Mouse (Mus musculus) liver, embryonic 11.5 days (tissue): Measurements from ENCODE around the gene Dnal1. TPM values are rescaled to one million over a fixed set of nuclear protein-coding genes. Genes with fewer than 3 reads are reported as not detected.

Experiments
- ATAC-seq: fragments of 200-750 bp; cut with Nextera tagmentation; replicated peaks from 2 replicates; pipeline ENCODE4 v1.8.0; 2017; ENCODE audit warnings: moderate number of reproducible peaks, mild to moderate bottlenecking, moderate TSS enrichment, moderate library complexity; ENCODE audit not compliant: low FRiP score
- DNase-seq: peaks from one replicate; pipeline ENCODE4 v3.0.0-alpha.2; 2017; ENCODE audit warnings: low spot score
- H3K27ac ChIP-seq: fragments of 300-500 bp; sonication (generic); 2 replicates; pipeline ENCODE4 v1.5.1; 2014; ENCODE audit warnings: mild to moderate bottlenecking, low read depth, low read length, control low read depth
- H3K27me3 ChIP-seq: fragments of 300-500 bp; sonication (generic); replicated peaks from 2 replicates; pipeline ENCODE4 v1.6.1; 2014; ENCODE audit warnings: low read length, mixed read lengths; ENCODE audit not compliant: control insufficient read depth, insufficient read depth
- H3K36me3 ChIP-seq: fragments of 300-500 bp; sonication (generic); 2 replicates; pipeline ENCODE4 v1.6.1; 2014; ENCODE audit warnings: mild to moderate bottlenecking, low read length, moderate library complexity, mixed read lengths; ENCODE audit not compliant: control insufficient read depth, insufficient read depth
- H3K4me1 ChIP-seq: fragments of 300-500 bp; sonication (generic); replicated peaks from 2 replicates; pipeline ENCODE4 v1.6.1; 2014; ENCODE audit warnings: low read length, mixed read lengths; ENCODE audit not compliant: control insufficient read depth, insufficient read depth
- H3K4me2 ChIP-seq: fragments of 300-500 bp; sonication (generic); 2 replicates; pipeline ENCODE4 v1.6.1; 2014; ENCODE audit warnings: mild to moderate bottlenecking, control low read depth, moderate library complexity
- H3K4me3 ChIP-seq: fragments of 300-500 bp; sonication (generic); 2 replicates; pipeline ENCODE4 v1.5.1; 2014; ENCODE audit warnings: low read depth, low read length, control low read depth
- H3K9ac ChIP-seq: fragments of 300-500 bp; sonication (generic); 2 replicates; pipeline ENCODE4 v1.6.1; 2014; ENCODE audit warnings: low read depth, low read length, control low read depth
- H3K9me3 ChIP-seq: fragments of 300-500 bp; sonication (generic); 2 replicates; pipeline ENCODE4 v1.6.1; 2016; ENCODE audit warnings: low read length, inconsistent platforms, mixed read lengths; ENCODE audit not compliant: control insufficient read depth
- WGBS: fragments of 180-500 bp; shearing (Covaris S2); extraction: QIAGEN DNeasy Blood & Tissue Kit; methylation state at CpG from one replicate; pipeline ENCODE4 v1.1.7; 2014; 5-methylcytosine and 5-hydroxymethylcytosine counted together
- polyA plus RNA-seq: library from polyadenylated mRNA; unstranded; fragments of >200 nt; fragmentation: Nextera tagmentation; extraction: Ambion mirVana; gene quantifications from 2 replicates; pipeline ENCODE4 v1.2.1, GENCODE M21; 2014

Dnal1 gene
- polyA plus RNA-seq, 1 experiment from 2014 or later, result 2.3 TPM

DNA sequence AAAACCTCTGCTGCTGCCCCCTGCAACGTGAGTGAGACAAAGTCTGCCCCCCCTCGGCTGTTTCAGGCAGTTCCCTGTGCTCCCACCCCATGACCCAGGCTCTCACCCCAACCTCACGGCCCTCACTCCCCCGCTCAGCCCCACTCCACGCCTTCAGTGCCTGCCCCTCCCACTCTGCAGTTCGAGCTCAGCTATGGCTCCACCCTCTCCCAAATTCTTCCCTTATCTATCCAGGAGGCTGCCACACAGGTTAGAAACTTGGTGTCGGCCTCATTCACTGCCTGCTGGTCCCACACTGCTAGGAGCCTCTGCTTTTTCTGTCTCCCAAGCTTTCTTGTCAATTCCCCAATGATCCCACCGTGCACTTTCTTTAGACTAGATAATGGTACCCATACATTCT, 47.0 kb downstream of the Dnal1 start:
- Histone ChIP-seq H3K9ac (no peak overlapping the region), H3K4me3 (no peak overlapping the region), H3K27me3 (no peaks in the 10 kb centered on the region), H3K4me1 (peaks cover 16% of the 10 kb centered on the region), H3K4me2 (no peak overlapping the region; the same call in 1 of the 2 replicates), H3K27ac (peak overlapping the region; percentile 58), H3K36me3 (peaks cover 49% of the 10 kb centered on the region), H3K9me3 (no peaks in the 10 kb centered on the region)
- DNase-seq (no peak), ATAC-seq (peak; percentile 75)
- 39% methylated on average over 8 of the region's 8 CpGs for WGBS

DNA sequence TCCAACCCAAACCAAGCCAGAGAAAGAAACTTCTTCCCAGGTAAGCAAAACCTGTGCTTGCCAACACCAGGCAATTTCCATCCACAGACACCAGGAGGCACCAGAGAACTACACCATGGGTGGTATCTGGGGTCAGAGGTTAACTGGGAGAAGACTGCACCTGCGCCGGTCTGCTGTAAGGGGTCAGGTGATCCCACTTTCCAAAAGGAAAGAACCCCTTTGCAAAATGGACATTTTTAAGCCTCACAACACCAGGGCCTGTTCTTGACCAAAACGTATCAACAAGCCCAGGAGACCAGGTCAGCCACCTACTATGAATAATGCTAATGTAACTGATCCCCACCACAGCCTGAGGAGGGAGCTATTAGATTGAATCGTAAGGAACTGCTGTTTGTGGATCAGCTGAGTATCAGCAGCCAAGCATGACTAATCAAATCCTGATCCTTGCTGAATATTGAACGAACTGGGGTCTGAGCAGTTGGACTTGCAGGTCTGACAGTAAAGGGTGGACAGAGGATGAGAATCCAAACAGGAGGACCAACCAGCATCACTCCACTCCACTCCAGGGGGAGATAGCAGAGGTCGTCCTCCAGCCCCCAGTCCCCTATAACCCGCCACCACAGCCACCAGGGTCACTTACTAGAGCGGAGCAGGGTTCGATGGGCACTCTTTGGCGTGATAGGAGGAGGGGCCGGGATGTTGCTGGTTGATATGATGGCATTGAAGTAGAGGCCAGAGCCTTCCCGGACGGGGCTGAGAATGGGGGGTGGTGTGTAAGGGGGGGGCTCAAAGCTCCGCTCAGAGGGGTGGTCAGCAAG, 47.7 kb downstream of the Dnal1 start:
- DNase-seq (peak; percentile 43), ATAC-seq (peak; percentile 57)
- no peak overlapping the region for H3K4me2 ChIP-seq
- H3K36me3 ChIP-seq, result peaks cover 45% of the 10 kb centered on the region
- WGBS, result 81% methylated on average over 14 of the region's 14 CpGs
- no peaks in the 10 kb centered on the region for H3K27me3 ChIP-seq
- peak overlapping the region; percentile 58 for H3K27ac ChIP-seq
- no peak overlapping the region for H3K9ac ChIP-seq
- H3K4me1 ChIP-seq, result peaks cover 17% of the 10 kb centered on the region
- no peaks in the 10 kb centered on the region for H3K9me3 ChIP-seq
- no peak overlapping the region for H3K4me3 ChIP-seq

DNA sequence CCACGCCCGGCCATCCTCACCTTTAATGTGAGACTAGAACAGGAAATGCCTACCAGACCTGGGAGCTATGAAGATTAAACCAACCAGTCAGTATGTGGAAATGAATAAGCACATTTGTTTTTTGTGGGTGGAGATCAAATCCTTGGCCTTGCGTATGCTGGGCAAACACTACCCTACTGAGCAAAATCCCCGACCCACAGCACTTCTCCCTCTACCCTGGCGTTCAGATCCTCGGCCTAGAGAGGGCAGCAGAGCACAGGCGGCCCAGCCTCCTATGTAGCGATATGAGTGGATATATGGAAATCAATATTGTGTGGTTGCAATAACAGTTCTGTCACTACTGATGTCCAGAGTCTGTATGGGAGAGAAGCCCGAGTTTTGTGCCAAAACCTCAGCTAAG, 49.0 kb downstream of the Dnal1 start:
- Histone ChIP-seq H3K9me3 (no peaks in the 10 kb centered on the region), H3K4me2 (no peak overlapping the region), H3K27ac (no peak overlapping the region), H3K9ac (no peak overlapping the region), H3K4me3 (no peak overlapping the region), H3K27me3 (no peaks in the 10 kb centered on the region), H3K4me1 (peaks cover 19% of the 10 kb centered on the region), H3K36me3 (peaks cover 43% of the 10 kb centered on the region)
- DNase-seq (no peak), ATAC-seq (no peak)
- 85% methylated on average over 9 of the region's 9 CpGs for WGBS

DNA sequence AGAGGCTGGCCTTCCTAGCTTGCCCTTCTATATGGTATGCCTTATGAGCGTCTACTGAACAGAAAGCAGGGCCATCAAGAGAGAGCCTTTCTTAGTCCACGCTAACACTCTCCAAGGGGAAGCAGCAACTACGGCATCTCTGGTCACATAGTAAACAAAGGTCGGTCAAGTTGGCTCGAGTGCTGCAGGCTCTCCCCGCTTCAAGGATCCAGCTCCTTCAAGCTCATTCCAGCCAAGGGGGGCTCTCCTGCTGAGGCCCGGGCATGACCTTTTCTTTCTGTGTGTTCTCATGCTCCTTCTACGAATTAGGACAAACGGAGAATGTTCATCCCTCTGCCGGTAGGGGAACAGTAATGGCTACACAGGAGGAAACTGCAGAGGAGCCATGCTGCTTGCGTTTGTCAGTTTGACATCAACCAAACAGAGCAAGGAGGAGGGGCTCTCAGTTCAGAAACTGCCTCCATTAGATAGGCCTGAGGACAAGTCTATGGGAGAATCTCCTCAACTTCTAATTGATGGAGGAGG, 49.5 kb downstream of the Dnal1 start:
- ATAC-seq (no peak), DNase-seq (no peak)
- H3K4me3 ChIP-seq, result no peak overlapping the region
- H3K4me2 ChIP-seq, result no peak overlapping the region
- no peak overlapping the region for H3K27ac ChIP-seq
- H3K27me3 ChIP-seq, result no peaks in the 10 kb centered on the region
- H3K36me3 ChIP-seq, result peaks cover 38% of the 10 kb centered on the region
- no peak overlapping the region for H3K9ac ChIP-seq
- peaks cover 19% of the 10 kb centered on the region for H3K4me1 ChIP-seq
- H3K9me3 ChIP-seq, result no peaks in the 10 kb centered on the region
- WGBS, result 83% methylated on average over 11 of the region's 11 CpGs

DNA sequence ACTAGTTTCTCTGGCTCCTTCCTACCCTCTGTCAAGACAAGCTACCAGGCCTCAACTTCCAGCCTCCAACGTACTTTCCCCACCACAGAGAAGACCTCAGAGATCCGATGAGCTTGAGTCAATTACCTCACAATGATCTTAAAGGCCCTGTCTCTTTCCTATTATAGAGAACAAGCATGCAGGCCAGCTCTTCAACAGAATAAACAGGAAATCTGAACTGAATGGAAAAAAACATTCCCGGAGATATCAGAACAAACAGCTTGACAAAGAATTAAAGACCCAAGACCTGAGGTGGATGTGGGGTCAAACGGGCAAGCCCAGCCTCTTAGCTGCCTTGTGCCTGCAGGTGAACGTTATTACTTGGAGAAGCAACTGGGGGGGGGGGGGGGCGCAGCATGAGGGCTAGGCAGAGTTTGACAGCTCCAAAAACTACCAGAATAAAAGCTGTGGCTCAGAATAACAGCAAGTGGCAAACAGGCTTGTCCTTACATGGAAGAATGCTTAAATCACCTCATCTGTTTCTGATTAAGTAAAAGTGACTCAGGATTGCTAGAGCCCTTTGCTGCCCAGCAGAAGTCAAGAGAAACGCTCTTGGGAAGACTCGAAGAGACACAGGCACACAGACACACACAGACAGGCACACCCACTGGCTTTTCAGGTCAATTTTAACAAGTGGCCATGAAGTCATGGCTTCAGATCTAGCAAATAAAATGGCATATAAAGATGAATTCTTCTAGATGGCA, 51.6 kb downstream of the Dnal1 start:
- no peak overlapping the region; the same call in 1 of the 2 replicates for H3K27ac ChIP-seq
- H3K4me1 ChIP-seq, result peaks cover 19% of the 10 kb centered on the region
- H3K9ac ChIP-seq, result no peak overlapping the region
- H3K9me3 ChIP-seq, result no peaks in the 10 kb centered on the region
- no peak overlapping the region for H3K4me2 ChIP-seq
- DNase-seq, result no peak
- H3K4me3 ChIP-seq, result no peak overlapping the region
- peaks cover 21% of the 10 kb centered on the region; the same call in 1 of the 2 replicates for H3K36me3 ChIP-seq
- WGBS, result 55% methylated on average over 8 of the region's 8 CpGs
- no peaks in the 10 kb centered on the region for H3K27me3 ChIP-seq
- no peak for ATAC-seq

DNA sequence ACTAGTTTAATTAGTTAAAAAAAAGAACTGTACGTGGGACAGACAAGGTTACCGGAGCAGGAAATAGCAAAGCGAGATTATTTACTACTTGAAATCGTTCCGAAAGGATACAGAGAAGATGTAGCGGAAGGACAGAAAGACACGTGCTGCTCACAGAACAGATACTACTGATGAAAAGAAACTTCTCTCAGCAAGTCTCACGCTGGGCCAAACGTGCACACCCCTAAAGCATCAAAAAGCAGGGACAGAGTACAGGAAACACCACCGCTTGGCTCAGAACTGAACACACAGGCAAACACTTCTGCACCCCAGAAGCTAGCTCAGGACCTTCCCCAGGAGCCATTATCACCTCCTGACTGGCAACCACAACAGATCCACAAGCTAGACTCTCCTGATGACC, 56.4 kb downstream of the Dnal1 start:
- WGBS, result 86% methylated on average over 10 of the region's 10 CpGs

DNA sequence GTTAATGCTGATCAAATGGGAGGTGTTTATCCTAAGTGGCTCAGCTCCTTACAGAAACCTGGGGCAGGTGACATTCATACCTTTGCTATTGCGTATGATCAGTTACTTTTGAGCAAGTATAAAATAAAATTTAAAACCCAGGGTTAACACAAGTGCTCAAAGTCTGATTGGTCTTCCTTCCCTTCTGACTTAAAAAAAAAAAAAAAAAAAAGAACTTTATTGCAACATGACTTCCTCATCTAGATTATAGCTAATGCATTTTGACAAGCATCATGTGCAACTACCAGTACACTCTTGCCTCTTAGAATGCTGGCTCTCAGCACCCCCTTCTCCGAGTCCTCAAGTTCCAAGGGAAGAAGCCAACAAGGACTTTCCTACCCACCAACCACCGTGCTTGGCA, 58.0 kb downstream of the Dnal1 start:
- Histone ChIP-seq H3K9ac (no peak overlapping the region), H3K36me3 (peaks cover 31% of the 10 kb centered on the region), H3K4me2 (no peak overlapping the region), H3K27ac (no peak overlapping the region), H3K27me3 (no peaks in the 10 kb centered on the region), H3K4me1 (peaks cover 36% of the 10 kb centered on the region), H3K4me3 (no peak overlapping the region), H3K9me3 (no peaks in the 10 kb centered on the region)
- DNase-seq, result no peak
- 87% methylated on average over 3 of the region's 3 CpGs for WGBS
- no peak for ATAC-seq

More for the DNA sequence above, 56.4 kb downstream of the Dnal1 start:
- Histone ChIP-seq H3K4me1 (peaks cover 25% of the 10 kb centered on the region), H3K9ac (no peak overlapping the region), H3K27me3 (no peaks in the 10 kb centered on the region), H3K4me2 (no peak overlapping the region), H3K36me3 (peaks cover 31% of the 10 kb centered on the region), H3K4me3 (no peak overlapping the region), H3K9me3 (no peaks in the 10 kb centered on the region), H3K27ac (no peak overlapping the region)
- DNase-seq, result no peak
- no peak for ATAC-seq

DNA sequence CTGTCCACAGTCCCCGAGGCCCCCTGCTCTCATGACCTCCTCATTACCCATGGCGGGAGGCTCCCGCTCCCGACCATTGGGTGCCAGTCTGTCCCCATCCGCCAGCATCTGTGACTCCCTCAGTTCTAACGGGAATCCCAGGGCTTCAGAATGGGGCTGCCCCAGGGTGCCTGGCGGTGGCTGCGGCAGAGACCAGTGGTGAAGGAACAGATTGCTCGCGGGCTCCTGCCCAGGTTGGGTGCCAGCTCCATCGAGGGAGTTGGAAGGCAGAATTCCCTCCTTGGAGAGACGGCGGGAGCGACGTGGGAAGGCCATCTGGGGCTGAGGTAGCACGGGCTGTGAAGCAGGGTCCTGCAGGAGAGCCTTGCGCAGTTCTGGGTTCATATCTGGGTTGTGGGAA, 58.7 kb downstream of the Dnal1 start:
- peaks cover 42% of the 10 kb centered on the region for H3K4me1 ChIP-seq
- WGBS, result 96% methylated on average over 17 of the region's 17 CpGs
- no peak overlapping the region for H3K4me2 ChIP-seq
- no peak for DNase-seq
- peaks cover 29% of the 10 kb centered on the region for H3K36me3 ChIP-seq
- H3K9ac ChIP-seq, result no peak overlapping the region
- H3K27ac ChIP-seq, result no peak overlapping the region
- no peaks in the 10 kb centered on the region for H3K27me3 ChIP-seq
- no peaks in the 10 kb centered on the region for H3K9me3 ChIP-seq
- no peak overlapping the region for H3K4me3 ChIP-seq
- ATAC-seq, result no peak
